Mouse (Mus musculus): Measurements from ENCODE around the gene Wnk1. TPM values are rescaled to one million over a fixed set of nuclear protein-coding genes. Genes with fewer than 3 reads are reported as not detected.

The Wnk1 gene
- 929 TPM for polyA plus RNA-seq (2014; fragmentation: Illumina TruSeq; extraction: RNeasy Lipid Tissue Mini Kit (QIAGEN cat#74804))

DNA sequence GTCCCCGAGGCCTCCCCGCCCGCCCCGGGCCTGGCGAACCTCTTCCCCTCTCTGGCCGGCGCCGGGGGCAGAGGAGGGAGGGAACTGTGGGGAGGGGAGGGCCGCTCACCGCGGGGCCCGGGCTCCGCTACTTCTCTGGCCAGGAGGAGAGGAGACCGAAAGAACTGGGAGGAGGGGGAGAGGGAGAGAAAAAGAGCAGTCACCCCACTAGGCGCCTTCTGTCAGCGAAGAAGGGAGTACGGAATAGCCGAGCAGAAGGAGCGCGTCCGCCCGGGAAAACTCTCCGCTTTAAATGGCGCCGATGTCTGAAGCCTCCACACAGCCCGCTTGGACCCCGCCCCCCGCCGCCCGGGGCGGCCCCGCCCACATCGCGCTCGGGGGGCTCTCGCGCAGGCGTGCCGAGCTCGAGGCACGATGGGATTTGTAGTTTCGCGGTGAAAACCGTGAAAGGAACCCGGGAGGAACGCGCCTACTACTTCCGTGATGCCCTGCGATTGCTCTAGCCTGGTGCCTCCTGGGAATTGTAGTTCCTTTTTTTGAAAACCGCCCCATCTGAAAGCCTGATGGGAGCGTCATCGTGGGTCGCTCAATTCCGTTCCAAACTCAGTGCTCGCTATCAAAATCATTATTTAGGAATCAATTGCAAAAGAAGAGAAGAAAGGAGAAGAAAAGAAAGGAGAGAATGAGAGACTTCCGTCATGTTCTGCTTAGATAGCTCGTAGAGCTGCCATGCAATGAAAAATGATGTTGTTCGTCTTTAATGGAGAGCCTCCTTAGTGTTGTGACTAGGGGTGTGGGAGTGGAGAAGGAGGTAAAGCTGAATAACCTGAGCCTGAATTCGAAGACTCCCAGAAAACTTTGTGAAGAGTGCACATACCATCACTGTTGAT lies at the start of gene Wnk1:
Wnk1 (minus strand) TSS at position 307 of the 890 bp plus-strand sequence.

GRCm38 (mm10) chr6:119902204-119903080 lies 136.0 kb downstream of the Wnk1 start, which contains the start of gene Rad52:
TSS of gene Rad52 (plus strand) at chr6:119902698.

Other genes starting within 250 kb of the Wnk1 start
- gene Erc1, start 190.5 kb downstream of the Wnk1 start, polyA plus RNA-seq (2014; fragmentation: Illumina TruSeq; extraction: RNeasy Lipid Tissue Mini Kit (QIAGEN cat#74804)), result 31.8 TPM
- gene Rad52, start 136.0 kb downstream of the Wnk1 start, polyA plus RNA-seq (2014; fragmentation: Illumina TruSeq; extraction: RNeasy Lipid Tissue Mini Kit (QIAGEN cat#74804)), result 20.2 TPM
- 1.7 TPM for gene Ninj2, start 54.7 kb upstream of the Wnk1 start, polyA plus RNA-seq (2014; fragmentation: Illumina TruSeq; extraction: RNeasy Lipid Tissue Mini Kit (QIAGEN cat#74804))

Measured in ovary, adult 10 weeks (tissue).